Mouse (Mus musculus) limb, embryonic 10.5 days (tissue): ENCODE data around the gene Prokr2. TPM values are rescaled to one million over a fixed set of nuclear protein-coding genes. Genes with fewer than 3 reads are reported as not detected.

ENCODE experiments used
- DNase-seq: peaks from one replicate; pipeline ENCODE4 v3.0.0-alpha.2; 2017; ENCODE audit warnings: low spot score
- H3K27ac ChIP-seq: fragments of 300-500 bp; sonication (generic); 2 replicates; pipeline ENCODE4 v1.5.1; 2016; ENCODE audit warnings: mild to moderate bottlenecking
- H3K27me3 ChIP-seq: fragments of 300-500 bp; sonication (generic); 2 replicates; pipeline ENCODE4 v1.6.1; 2016; ENCODE audit warnings: low read depth, mild to moderate bottlenecking; ENCODE audit not compliant: poor library complexity, severe bottlenecking
- H3K36me3 ChIP-seq: fragments of 300-500 bp; sonication (generic); 2 replicates; pipeline ENCODE4 v1.6.1; 2016; ENCODE audit warnings: mild to moderate bottlenecking, moderate library complexity
- H3K4me1 ChIP-seq: fragments of 300-500 bp; sonication (generic); 2 replicates; pipeline ENCODE4 v1.6.1; 2016
- H3K4me3 ChIP-seq: fragments of 300-500 bp; sonication (generic); 2 replicates; pipeline ENCODE4 v1.5.1; 2016; ENCODE audit warnings: mild to moderate bottlenecking, moderate library complexity
- H3K9me3 ChIP-seq: fragments of 300-500 bp; sonication (generic); replicated peaks from 2 replicates; pipeline ENCODE4 v1.6.1; 2016; ENCODE audit warnings: mild to moderate bottlenecking
- WGBS: fragments of 180-500 bp; shearing (Covaris S2); methylation state at CpG from one replicate; pipeline ENCODE4 v1.1.7; 2016; 5-methylcytosine and 5-hydroxymethylcytosine counted together
- polyA plus RNA-seq: library from polyadenylated mRNA; unstranded; fragments of >200 nt; fragmentation: Nextera tagmentation; extraction: Ambion mirVana; gene quantifications from 2 replicates; pipeline ENCODE4 v1.2.1, GENCODE M21; 2016

Gene Prokr2
- polyA plus RNA-seq, 1 experiment from 2014 or later, result 0.78 TPM

- Histone ChIP-seq H3K36me3 (no peaks in the 10 kb centered on the region), H3K27ac (no peak overlapping the region), H3K4me1 (peaks cover 15% of the 10 kb centered on the region), H3K4me3 (no peak overlapping the region), H3K9me3 (no peaks in the 10 kb centered on the region), H3K27me3 (peaks cover 42% of the 10 kb centered on the region)
- 78% methylated on average over 2 of the region's 2 CpGs for WGBS
- DNase-seq, result no peak
These were observed 2.9 kb downstream of the Prokr2 start for GRCm38 (mm10) chr2:132382308-132382707.

- Histone ChIP-seq H3K4me1 (peaks cover 7% of the 10 kb centered on the region), H3K36me3 (no peaks in the 10 kb centered on the region), H3K9me3 (no peaks in the 10 kb centered on the region), H3K27me3 (peaks cover 22% of the 10 kb centered on the region), H3K4me3 (no peak overlapping the region), H3K27ac (no peak overlapping the region)
- no peak for DNase-seq
- 60% methylated on average over 4 of the region's 4 CpGs for WGBS
These were observed 5.6 kb downstream of the Prokr2 start for GRCm38 (mm10) chr2:132379690-132380089.

GRCm38 (mm10) chr2:132378602-132379150 lies 6.6 kb downstream of the Prokr2 start:
- Histone ChIP-seq H3K4me3 (no peak overlapping the region), H3K27ac (no peak overlapping the region), H3K9me3 (no peaks in the 10 kb centered on the region), H3K36me3 (no peaks in the 10 kb centered on the region), H3K27me3 (peaks cover 12% of the 10 kb centered on the region), H3K4me1 (no peaks in the 10 kb centered on the region)
- no peak for DNase-seq
- WGBS, result 83% methylated on average over 10 of the region's 10 CpGs

- 97% methylated on average over 2 of the region's 2 CpGs for WGBS
- Histone ChIP-seq H3K9me3 (no peaks in the 10 kb centered on the region), H3K27ac (no peak overlapping the region), H3K4me1 (no peaks in the 10 kb centered on the region), H3K36me3 (no peaks in the 10 kb centered on the region), H3K4me3 (no peak overlapping the region), H3K27me3 (no peaks in the 10 kb centered on the region)
- DNase-seq, result no peak
These were observed 7.8 kb downstream of the Prokr2 start for GRCm38 (mm10) chr2:132377436-132377835.

GRCm38 (mm10) chr2:132375721-132376120 lies 9.5 kb downstream of the Prokr2 start:
- no peak for DNase-seq
- H3K9me3 ChIP-seq, result no peaks in the 10 kb centered on the region
- H3K27me3 ChIP-seq, result no peaks in the 10 kb centered on the region
- 72% methylated on average over 3 of the region's 3 CpGs for WGBS
- H3K4me3 ChIP-seq, result no peak overlapping the region
- no peaks in the 10 kb centered on the region for H3K4me1 ChIP-seq
- H3K36me3 ChIP-seq, result no peaks in the 10 kb centered on the region
- H3K27ac ChIP-seq, result no peak overlapping the region

GRCm38 (mm10) chr2:132375135-132375534 lies 10.1 kb downstream of the Prokr2 start:
- Histone ChIP-seq H3K4me1 (no peaks in the 10 kb centered on the region), H3K36me3 (no peaks in the 10 kb centered on the region), H3K4me3 (no peak overlapping the region), H3K27ac (no peak overlapping the region), H3K27me3 (no peaks in the 10 kb centered on the region), H3K9me3 (no peaks in the 10 kb centered on the region)
- DNase-seq, result no peak
- WGBS, result 89% methylated on average over 9 of the region's 9 CpGs

- Histone ChIP-seq H3K4me3 (no peak overlapping the region), H3K9me3 (no peaks in the 10 kb centered on the region), H3K27me3 (no peaks in the 10 kb centered on the region), H3K27ac (no peak overlapping the region), H3K4me1 (no peaks in the 10 kb centered on the region), H3K36me3 (no peaks in the 10 kb centered on the region)
- WGBS, result 93% methylated on average over 17 of the region's 17 CpGs
- no peak for DNase-seq
These were observed 11.5 kb downstream of the Prokr2 start for GRCm38 (mm10) chr2:132373748-132374147.

- Histone ChIP-seq H3K36me3 (no peaks in the 10 kb centered on the region), H3K9me3 (no peaks in the 10 kb centered on the region), H3K4me3 (no peak overlapping the region), H3K27me3 (no peaks in the 10 kb centered on the region), H3K4me1 (no peaks in the 10 kb centered on the region), H3K27ac (no peak overlapping the region)
- 85% methylated on average over 3 of the region's 3 CpGs for WGBS
- no peak for DNase-seq
These were observed 16.8 kb downstream of the Prokr2 start for GRCm38 (mm10) chr2:132368433-132368832.

- no peaks in the 10 kb centered on the region for H3K27me3 ChIP-seq
- WGBS, result 91% methylated on average over 11 of the region's 11 CpGs
- no peaks in the 10 kb centered on the region for H3K9me3 ChIP-seq
- no peaks in the 10 kb centered on the region for H3K4me1 ChIP-seq
- no peak overlapping the region for H3K4me3 ChIP-seq
- H3K36me3 ChIP-seq, result no peaks in the 10 kb centered on the region
- H3K27ac ChIP-seq, result no peak overlapping the region
- no peak for DNase-seq
These were observed 41.4 kb downstream of the Prokr2 start for GRCm38 (mm10) chr2:132343846-132344245.

- no peaks in the 10 kb centered on the region for H3K27me3 ChIP-seq
- 97% methylated on average over 3 of the region's 3 CpGs for WGBS
- no peak overlapping the region for H3K27ac ChIP-seq
- H3K36me3 ChIP-seq, result no peaks in the 10 kb centered on the region
- H3K4me3 ChIP-seq, result no peak overlapping the region
- H3K9me3 ChIP-seq, result no peaks in the 10 kb centered on the region
- H3K4me1 ChIP-seq, result no peaks in the 10 kb centered on the region
- no peak for DNase-seq
These were observed 44.0 kb downstream of the Prokr2 start for GRCm38 (mm10) chr2:132341293-132341692.

- WGBS, result 86% methylated on average over 2 of the region's 2 CpGs
- Histone ChIP-seq H3K4me1 (no peaks in the 10 kb centered on the region), H3K4me3 (no peak overlapping the region), H3K36me3 (no peaks in the 10 kb centered on the region), H3K27ac (no peak overlapping the region), H3K27me3 (no peaks in the 10 kb centered on the region), H3K9me3 (no peaks in the 10 kb centered on the region)
- DNase-seq, result no peak
These were observed 44.9 kb downstream of the Prokr2 start for GRCm38 (mm10) chr2:132340350-132340749.

- Histone ChIP-seq H3K36me3 (no peaks in the 10 kb centered on the region), H3K9me3 (no peaks in the 10 kb centered on the region), H3K27ac (no peak overlapping the region), H3K4me1 (no peaks in the 10 kb centered on the region), H3K27me3 (no peaks in the 10 kb centered on the region), H3K4me3 (no peak overlapping the region)
- no peak for DNase-seq
- WGBS, result 78% methylated on average over 2 of the region's 2 CpGs
These were observed 48.0 kb downstream of the Prokr2 start for GRCm38 (mm10) chr2:132337202-132337601.

GRCm38 (mm10) chr2:132323541-132323940 lies 61.7 kb downstream of the Prokr2 start:
- H3K27me3 ChIP-seq, result no peaks in the 10 kb centered on the region
- H3K27ac ChIP-seq, result no peak overlapping the region
- no peaks in the 10 kb centered on the region for H3K9me3 ChIP-seq
- DNase-seq, result no peak
- 70% methylated on average over 4 of the region's 4 CpGs for WGBS
- no peak overlapping the region for H3K4me3 ChIP-seq
- H3K36me3 ChIP-seq, result no peaks in the 10 kb centered on the region
- no peaks in the 10 kb centered on the region for H3K4me1 ChIP-seq

GRCm38 (mm10) chr2:132320516-132320915 lies 64.7 kb downstream of the Prokr2 start:
- WGBS, result 82% methylated on average over 5 of the region's 5 CpGs
- Histone ChIP-seq H3K27ac (no peak overlapping the region), H3K9me3 (no peaks in the 10 kb centered on the region), H3K4me1 (no peaks in the 10 kb centered on the region), H3K27me3 (no peaks in the 10 kb centered on the region), H3K36me3 (no peaks in the 10 kb centered on the region), H3K4me3 (no peak overlapping the region)
- no peak for DNase-seq
